ENCODE assay signal across 25 mouse cellular contexts in genomic region chr2:115126625-115127369, GRCm38 (mm10).
"Had no signal": no experiment of that assay in that cellular context is flagged by ENCODE, and none has a peak within 500 bp of the region (broad histone marks: within the 10 kb centered on the region; RNA-seq: fewer than 3 reads in every experiment).

No protein-coding gene starts in this region.

- H3K9me3 ChIP-seq: heart, embryonic 13.5 days; heart, embryonic 15.5 days; hindbrain, embryonic 12.5 days; hindbrain, embryonic 15.5 days; intestine, embryonic 15.5 days; limb, embryonic 13.5 days; limb, embryonic 15.5 days; liver, embryonic 12.5 days had no signal

- H3K9ac ChIP-seq: heart, embryonic 13.5 days; heart, embryonic 15.5 days; hindbrain, embryonic 12.5 days; hindbrain, embryonic 15.5 days; intestine, embryonic 15.5 days; limb, embryonic 13.5 days; limb, embryonic 15.5 days; liver, embryonic 12.5 days had no signal

- H3K27ac ChIP-seq: heart, adult 2 months; heart, embryonic 13.5 days; heart, embryonic 15.5 days; hindbrain, embryonic 12.5 days; hindbrain, embryonic 15.5 days; hindbrain, postnatal 0 days; intestine, embryonic 15.5 days; limb, embryonic 13.5 days; limb, embryonic 15.5 days; liver, embryonic 12.5 days had no signal

- H3K36me3 ChIP-seq: heart, embryonic 13.5 days; heart, embryonic 15.5 days; hindbrain, embryonic 12.5 days; hindbrain, embryonic 15.5 days; intestine, embryonic 15.5 days; limb, embryonic 13.5 days; limb, embryonic 15.5 days; liver, embryonic 12.5 days had no signal

- H3K27me3 ChIP-seq: heart, embryonic 13.5 days; heart, embryonic 15.5 days; hindbrain, embryonic 12.5 days; hindbrain, embryonic 15.5 days; intestine, embryonic 15.5 days; liver, embryonic 12.5 days had no signal

- H3K4me2 ChIP-seq: heart, embryonic 11.5 days; heart, embryonic 13.5 days; heart, embryonic 15.5 days; hindbrain, embryonic 12.5 days; hindbrain, embryonic 15.5 days; intestine, embryonic 15.5 days; limb, embryonic 13.5 days; limb, embryonic 15.5 days; liver, embryonic 12.5 days had no signal

- ATAC-seq: hindbrain, postnatal 0 days; intestine, embryonic 15.5 days; intestine, postnatal 0 days; liver, embryonic 12.5 days had no signal

- H3K4me3 ChIP-seq: heart, adult 2 months; heart, embryonic 13.5 days; heart, embryonic 15.5 days; hindbrain, embryonic 12.5 days; hindbrain, embryonic 15.5 days; intestine, embryonic 15.5 days; limb, embryonic 13.5 days; limb, embryonic 15.5 days; liver, embryonic 12.5 days had no signal

- H3K4me1 ChIP-seq: heart, embryonic 13.5 days; heart, embryonic 15.5 days; hindbrain, embryonic 15.5 days; intestine, embryonic 15.5 days; limb, embryonic 15.5 days; liver, embryonic 12.5 days had no signal

- DNase-seq: gastrocnemius, postnatal 14 days; gastrocnemius, postnatal 36 days; heart, adult 11 months; heart, adult 2 months; heart, postnatal 14 days; heart, postnatal 36 days; kidney, adult 18-20 months; kidney, adult 8-10 months; kidney, postnatal 10 days; kidney, postnatal 25 days; kidney, postnatal 4 days; layer of hippocampus, adult 9-11 months; layer of hippocampus, postnatal 36 days; left cerebral cortex, postnatal 4 days had no signal
